Comparison of ENCODE assay signal across 20 mouse cellular contexts in genomic region chr2:132206316-132206881, GRCm38 (mm10). TPM values are rescaled to one million over a fixed set of nuclear protein-coding genes. Genes with fewer than 3 reads are reported as not detected.
DNase-seq lines count a peak whose midpoint lies in the region; ATAC-seq and TF ChIP-seq lines count a peak whose summit lies in the region.
"Had no signal": no experiment of that assay in that cellular context is flagged by ENCODE, and none has a peak within 500 bp of the region (broad histone marks: within the 10 kb centered on the region; RNA-seq: fewer than 3 reads in every experiment).

No protein-coding gene starts in this region.

- no peak overlapping the region for H3ac ChIP-seq in C2C12 (ENCODE audit: control insufficient read depth, insufficient read length, low read depth)

- no peaks in the 10 kb centered on the region for H3K79me3 ChIP-seq in C2C12 (ENCODE audit: low read depth)

- no peak overlapping the region for H3K4me3 ChIP-seq in C2C12 (ENCODE audit: insufficient read depth, poor library complexity, severe bottlenecking)
- no peak overlapping the region for H3K4me3 ChIP-seq in stomach, embryonic 16.5 days (replicated peaks; ENCODE audit: low read length)
- no peak overlapping the region for H3K4me3 ChIP-seq in hindbrain, embryonic 12.5 days
- H3K4me3 ChIP-seq: hindbrain, embryonic 13.5 days; liver, embryonic 15.5 days had no signal

- H3K79me2 ChIP-seq in C2C12 (ENCODE audit: control insufficient read depth, insufficient read depth): no peaks in the 10 kb centered on the region

- TF ChIP-seq CTCF in C2C12 (IDR thresholded peaks at IDR 0.05; ENCODE audit: control insufficient read depth, insufficient read depth, insufficient read length): no peak

- no peaks in the 10 kb centered on the region for H3K9me3 ChIP-seq in stomach, embryonic 16.5 days (replicated peaks; ENCODE audit: control insufficient read depth, low read length)
- H3K9me3 ChIP-seq in hindbrain, embryonic 12.5 days (replicated peaks): no peaks in the 10 kb centered on the region
- H3K9me3 ChIP-seq: hindbrain, embryonic 13.5 days; liver, embryonic 15.5 days had no signal

- H3K36me3 ChIP-seq in C2C12 (ENCODE audit: control insufficient read depth, insufficient read depth): no peaks in the 10 kb centered on the region
- no peaks in the 10 kb centered on the region for H3K36me3 ChIP-seq in stomach, embryonic 16.5 days (ENCODE audit: control insufficient read depth, insufficient read depth, low read length)
- H3K36me3 ChIP-seq in hindbrain, embryonic 12.5 days: no peaks in the 10 kb centered on the region
- H3K36me3 ChIP-seq: hindbrain, embryonic 13.5 days; liver, embryonic 15.5 days had no signal

- no peaks in the 10 kb centered on the region for H3K27me3 ChIP-seq in C2C12 (ENCODE audit: control insufficient read depth, insufficient read depth, insufficient read length)
- H3K27me3 ChIP-seq in stomach, embryonic 16.5 days (ENCODE audit: control insufficient read depth, insufficient read depth, low read length): no peaks in the 10 kb centered on the region
- no peaks in the 10 kb centered on the region for H3K27me3 ChIP-seq in hindbrain, embryonic 12.5 days
- H3K27me3 ChIP-seq: CH12.LX; hindbrain, embryonic 13.5 days; liver, embryonic 15.5 days had no signal

- H3K9ac ChIP-seq in stomach, embryonic 16.5 days (ENCODE audit: low read length): no peak overlapping the region
- no peak overlapping the region for H3K9ac ChIP-seq in hindbrain, embryonic 12.5 days
- H3K9ac ChIP-seq: hindbrain, embryonic 13.5 days; liver, embryonic 15.5 days had no signal

- ATAC-seq in stomach, embryonic 16.5 days (ENCODE audit: insufficient read depth, low FRiP score): peak; percentile 64; the same call in 1 of the 2 replicates
- no peak for ATAC-seq in hindbrain, embryonic 12.5 days (ENCODE audit: low FRiP score)
- ATAC-seq: lung, postnatal 0 days had no signal

- no peaks in the 10 kb centered on the region for H3K4me1 ChIP-seq in stomach, embryonic 16.5 days (ENCODE audit: control insufficient read depth, insufficient read depth, low read length)
- H3K4me1 ChIP-seq in hindbrain, embryonic 12.5 days: no peaks in the 10 kb centered on the region
- H3K4me1 ChIP-seq: hindbrain, embryonic 13.5 days had no signal

- H3K4me2 ChIP-seq in stomach, embryonic 16.5 days (ENCODE audit: low read depth, low read length): no peak overlapping the region
- no peak overlapping the region for H3K4me2 ChIP-seq in hindbrain, embryonic 12.5 days (replicated peaks)
- H3K4me2 ChIP-seq: hindbrain, embryonic 13.5 days; liver, embryonic 15.5 days had no signal

- WGBS in stomach, embryonic 16.5 days: 77% methylated on average over 16 of the region's 16 CpGs
- WGBS in hindbrain, embryonic 12.5 days: 88% methylated on average over 16 of the region's 16 CpGs

- no peak overlapping the region for H3K27ac ChIP-seq in stomach, embryonic 16.5 days (ENCODE audit: low read length)
- no peak overlapping the region for H3K27ac ChIP-seq in hindbrain, embryonic 12.5 days
- H3K27ac ChIP-seq: hindbrain, embryonic 13.5 days; liver, embryonic 15.5 days had no signal

- peak; percentile 34 for DNase-seq in WW6 (ENCODE audit: low read depth, low spot score)
- DNase-seq in c-Kit-positive CD71-negative TER-119-negative erythroid progenitor cells, embryonic 14.5 days (ENCODE audit: low read depth): peak; percentile 6
- no peak for DNase-seq in testis, postnatal 10 days (ENCODE audit: low spot score)
- DNase-seq in urinary bladder, postnatal 10 days (ENCODE audit: low spot score): no peak
- DNase-seq: cerebellum, adult 9-10 months; gastrocnemius, postnatal 10 days; heart, adult 18-20 months; heart, postnatal 10 days; kidney, adult 11 months; kidney, postnatal 14 days; midbrain, embryonic 14.5 days; right cerebral cortex, adult 18-20 months; thymus, postnatal 4 days had no signal

TF ChIP-seq in C2C12, 6 proteins besides CTCF, POLR2A, EP300 and RAD21:
- peak; percentile 80 for TF ChIP-seq MAX (IDR thresholded peaks at IDR 0.05)
- peak; percentile 90 for TF ChIP-seq USF1 (IDR thresholded peaks at IDR 0.05; ENCODE audit: low read depth)
- TF ChIP-seq FOSL1 (IDR thresholded peaks at IDR 0.05; ENCODE audit: insufficient read depth, low read length, poor library complexity, severe bottlenecking): peak; percentile 48
- TF ChIP-seq MYOD1 (IDR thresholded peaks at IDR 0.05; ENCODE audit: control insufficient read depth, insufficient read length, low read depth): no peak

RNA-seq across cellular contexts. Expression of gene Tmem230, which starts 41.2 kb away (rescaled TPM):
- polyA plus RNA-seq in C2C12 (2012; fragmentation: generic; extraction: Trizol): 29.1 TPM
- 38.2 and 40.6 TPM in 2 replicates for polyA plus RNA-seq in stomach, embryonic 16.5 days (2015; fragmentation: Nextera tagmentation; extraction: Ambion mirVana)
- polyA plus RNA-seq in hindbrain, embryonic 12.5 days (2016; fragmentation: Nextera tagmentation; extraction: Ambion mirVana): 56.5 and 60.9 TPM in 2 replicates

RNA-seq across cellular contexts. Expression of gene Pcna, which starts 46.7 kb away (rescaled TPM):
- 228 TPM for polyA plus RNA-seq in C2C12 (2012; fragmentation: generic; extraction: Trizol)
- 197 and 208 TPM in 2 replicates for polyA plus RNA-seq in stomach, embryonic 16.5 days (2015; fragmentation: Nextera tagmentation; extraction: Ambion mirVana)
- polyA plus RNA-seq in hindbrain, embryonic 12.5 days (2016; fragmentation: Nextera tagmentation; extraction: Ambion mirVana): 173 and 178 TPM in 2 replicates

RNA-seq across cellular contexts. Expression of gene Cds2, which starts 56.5 kb away (rescaled TPM):
- polyA plus RNA-seq in C2C12 (2012; fragmentation: generic; extraction: Trizol): 13.4 TPM
- 19.7 and 20.3 TPM in 2 replicates for polyA plus RNA-seq in stomach, embryonic 16.5 days (2015; fragmentation: Nextera tagmentation; extraction: Ambion mirVana)
- 41.6 and 43.7 TPM in 2 replicates for polyA plus RNA-seq in hindbrain, embryonic 12.5 days (2016; fragmentation: Nextera tagmentation; extraction: Ambion mirVana)

Comparison
In these comparisons a context has a peak if more than half of its experiments do, and no peak if none do; other contexts are left out.
1. DNase-seq: peak in WW6 (single experiment) and c-Kit-positive CD71-negative TER-119-negative erythroid progenitor cells, embryonic 14.5 days (single experiment); none in testis, postnatal 10 days (single experiment) and urinary bladder, postnatal 10 days (single experiment).